Mouse (Mus musculus) R1 (cell line): ENCODE measurements around the gene Thra.
"Not testable (repeated sequence)": the region's sequence is repeated elsewhere in the genome, so short reads cannot be mapped to it uniquely, and the experiment has no call there.

ENCODE experiments used
- DNase-seq: peaks from one replicate; pipeline ENCODE4 v3.0.0-alpha.2; 2018; ENCODE audit warnings: low read depth, low spot score

Thra gene

DNA sequence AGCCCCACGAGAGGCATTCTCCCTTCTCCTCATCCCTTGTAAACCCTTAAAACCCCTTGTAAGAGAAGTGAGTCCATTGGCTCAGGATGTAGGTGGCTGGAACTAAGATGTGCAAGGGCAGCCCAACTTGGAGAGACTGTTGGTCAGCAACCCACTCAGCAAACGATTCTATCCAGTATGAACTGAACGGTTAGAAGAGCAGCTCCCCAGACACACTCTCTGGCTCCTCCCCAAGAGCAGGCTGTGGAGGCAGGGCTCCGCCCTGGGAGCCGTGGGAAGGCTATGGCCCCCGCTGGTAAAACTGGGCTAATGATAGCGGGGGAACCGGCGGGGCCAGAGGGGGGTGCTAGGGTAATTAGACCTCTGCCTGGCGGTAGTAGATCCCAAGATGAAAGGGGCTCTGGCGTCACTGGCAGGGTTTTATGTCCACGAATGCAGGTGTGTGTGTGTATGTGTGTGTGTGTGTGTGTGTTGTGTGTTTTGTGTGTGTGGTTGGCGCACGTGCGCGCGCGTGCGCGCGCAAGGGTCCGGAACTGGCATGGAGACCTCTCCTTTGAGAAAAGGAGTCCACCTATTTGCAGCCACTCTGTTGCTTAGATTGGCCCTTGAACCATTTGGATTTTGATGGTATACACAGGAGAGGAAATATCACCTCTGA lies at the start of gene Thra:
Gene Thra, plus strand, starts transcription at position 246 of the 658 bp plus-strand sequence.
- peak; percentile 60 for DNase-seq

DNA sequence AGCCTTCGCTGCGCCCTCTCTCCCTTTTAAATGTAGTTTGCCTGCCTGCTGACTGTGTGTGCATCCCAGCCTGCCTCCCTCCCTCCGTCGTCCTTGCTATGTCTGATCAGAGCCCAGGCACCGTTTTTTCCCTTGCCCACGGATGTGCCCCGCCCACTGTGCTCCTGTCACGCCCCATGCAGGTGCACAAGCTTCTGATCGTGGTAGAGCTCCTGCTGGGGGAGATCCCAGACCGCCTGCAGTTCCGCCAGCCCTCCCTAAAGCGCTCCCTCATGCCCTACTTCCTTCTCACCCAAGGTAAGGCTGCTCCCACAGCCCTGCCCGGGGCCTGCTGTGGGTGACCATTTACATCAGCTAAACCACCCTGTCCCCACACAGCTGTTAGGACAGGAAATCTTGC lies 47.2 kb upstream of the Thra start:
- DNase-seq, result peak; percentile 57

DNA sequence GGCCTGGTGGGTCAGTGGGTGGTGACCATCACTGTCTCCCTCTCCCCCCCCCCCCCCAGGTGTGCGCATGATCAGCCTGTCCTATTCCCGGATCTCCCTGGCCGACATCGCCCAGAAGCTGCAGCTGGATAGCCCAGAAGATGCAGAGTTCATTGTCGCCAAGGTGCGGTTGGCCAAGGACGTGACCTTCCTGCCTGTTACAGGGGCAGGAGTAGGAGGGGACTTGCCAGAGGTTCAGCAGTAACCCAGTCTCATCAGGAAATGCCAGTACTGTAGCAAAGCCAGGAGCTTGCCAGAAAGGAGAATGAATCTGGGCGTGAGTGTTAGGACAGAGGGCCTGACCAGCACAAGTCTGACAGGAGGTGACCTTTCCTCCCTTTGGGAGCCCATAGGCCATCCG lies 46.7 kb upstream of the Thra start:
- DNase-seq, result no peak

DNA sequence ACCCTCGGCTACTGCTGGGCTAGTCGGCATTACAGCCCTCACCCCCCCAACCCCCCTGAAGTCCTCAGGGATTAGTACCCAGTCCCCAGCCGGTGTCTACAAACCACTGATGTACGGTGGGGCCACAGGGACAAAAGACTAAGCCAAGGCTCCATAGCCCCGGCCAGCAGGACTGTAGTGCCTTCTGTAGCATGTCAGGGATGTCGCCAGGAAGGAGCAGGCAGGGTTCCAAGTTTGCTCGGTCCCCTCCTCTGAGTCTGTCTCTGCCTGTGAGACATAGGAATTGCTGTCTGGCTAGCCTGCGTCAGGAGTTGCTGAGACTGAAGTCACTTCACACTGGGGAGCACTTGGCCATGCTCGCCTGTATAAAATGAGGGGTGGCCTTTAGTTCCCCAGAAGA lies 46.1 kb upstream of the Thra start:
- DNase-seq, result no peak

DNA sequence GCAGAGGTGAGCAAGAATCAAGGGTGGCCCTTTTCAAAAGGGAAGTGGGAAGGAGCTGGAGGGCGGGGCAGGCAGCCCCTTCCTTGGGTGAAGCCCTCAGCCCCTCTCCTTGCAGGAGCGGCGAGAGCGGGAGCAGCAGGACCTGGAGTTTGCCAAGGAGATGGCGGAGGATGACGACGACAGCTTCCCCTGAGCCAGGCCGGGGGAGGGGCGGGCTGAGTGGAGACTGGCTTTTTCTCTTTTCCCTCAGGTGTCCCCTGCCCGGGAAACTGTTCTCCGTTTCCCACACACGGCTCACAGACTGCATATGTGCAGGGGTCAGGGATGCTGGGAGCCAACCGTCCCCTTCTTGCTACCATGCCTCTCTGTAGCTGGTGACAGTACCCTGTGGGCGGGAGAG lies 45.0 kb upstream of the Thra start:
- no peak for DNase-seq

DNA sequence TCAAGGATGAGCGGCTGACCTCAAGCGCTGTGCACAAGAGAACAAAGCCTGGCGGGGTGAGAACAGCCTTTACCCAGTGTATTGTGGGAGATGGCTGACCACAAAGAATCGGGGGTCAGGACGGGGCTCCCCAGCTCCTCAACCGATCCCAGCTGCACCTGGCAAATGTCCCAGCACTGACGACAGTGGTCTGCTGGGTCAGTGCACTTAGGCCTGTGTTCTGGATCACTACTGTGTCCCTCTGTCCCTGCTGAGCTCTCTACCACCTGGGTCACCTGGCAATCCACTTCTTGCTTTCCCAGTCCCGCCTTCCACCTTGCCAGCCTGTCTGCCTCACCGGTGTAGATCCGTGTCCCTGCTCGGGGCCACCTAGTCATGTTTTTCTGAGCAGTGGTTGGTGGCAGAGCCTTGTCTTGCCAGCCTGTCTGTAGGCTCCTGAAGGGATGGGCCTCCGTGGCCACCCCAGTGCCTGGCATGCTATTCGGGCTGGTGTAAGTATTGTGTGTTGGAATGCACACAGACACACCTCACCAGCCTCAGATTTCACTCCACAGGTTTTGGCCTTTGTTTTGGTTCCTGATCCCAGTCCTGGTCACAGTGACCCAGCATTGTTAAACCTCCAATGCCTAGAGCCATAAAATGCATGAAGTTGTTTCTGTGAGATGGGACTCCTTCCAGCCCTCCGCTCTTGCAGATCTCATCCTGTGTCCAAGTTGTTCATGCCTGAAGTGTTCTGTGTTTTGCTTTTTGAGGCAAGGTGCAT lies 43.8 kb upstream of the Thra start:
- no peak for DNase-seq

DNA sequence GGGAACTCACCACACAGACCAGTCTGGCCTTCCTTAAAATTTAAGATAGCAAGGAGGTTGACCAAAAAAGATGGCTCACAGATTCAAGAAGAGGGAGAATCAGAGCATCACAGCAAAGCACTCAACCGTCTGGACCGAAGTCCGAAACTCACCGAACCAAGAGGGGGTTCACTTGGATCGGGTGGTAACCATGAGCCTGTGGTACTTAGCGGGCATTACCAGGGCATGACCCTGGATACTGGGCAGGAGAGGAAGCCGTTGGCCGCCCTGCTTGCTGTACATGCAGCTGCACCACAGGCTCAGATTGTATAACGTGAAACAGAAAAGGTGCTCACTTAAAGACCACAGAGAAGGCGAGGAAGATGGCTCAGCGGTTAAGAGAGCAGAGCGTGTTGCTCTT lies 43.2 kb upstream of the Thra start:
- no peak for DNase-seq

DNA sequence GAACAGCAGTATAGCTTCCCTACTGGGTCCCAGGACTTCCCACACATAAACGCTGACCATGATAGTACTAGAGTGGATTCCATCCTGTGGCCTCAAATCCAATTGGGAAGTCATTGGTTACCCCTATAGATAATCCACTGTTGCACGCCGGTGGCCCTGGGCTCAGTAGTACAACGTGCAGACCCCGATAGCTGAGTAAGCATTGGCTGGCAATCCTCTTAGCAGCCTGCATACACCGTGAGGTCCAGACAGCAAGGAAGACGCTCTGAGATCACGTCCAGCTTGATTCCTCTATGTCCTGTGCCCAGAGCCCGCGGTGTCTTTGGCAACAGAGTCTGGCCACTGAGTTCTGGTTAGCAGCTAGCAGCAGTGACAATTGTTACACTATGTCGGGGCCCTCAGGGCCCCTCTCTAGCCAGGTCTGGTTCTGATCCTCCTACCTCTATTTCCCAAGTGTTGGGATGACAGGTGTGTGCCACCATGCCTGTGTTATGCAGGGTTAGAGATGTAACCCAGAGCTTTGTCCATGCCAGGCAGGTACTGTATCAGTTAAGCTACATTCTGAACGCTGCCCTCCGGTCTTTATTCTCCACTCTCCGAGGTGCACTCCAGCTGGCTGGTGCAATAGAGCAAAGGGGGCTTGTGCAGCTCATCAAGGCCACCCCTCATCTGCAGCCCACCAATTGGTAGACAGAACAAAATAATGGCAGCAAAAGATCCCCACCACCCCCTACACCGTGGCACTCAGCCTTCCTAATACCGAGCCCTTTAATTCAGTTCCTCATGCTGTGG lies 41.4 kb upstream of the Thra start:
- no peak for DNase-seq

DNA sequence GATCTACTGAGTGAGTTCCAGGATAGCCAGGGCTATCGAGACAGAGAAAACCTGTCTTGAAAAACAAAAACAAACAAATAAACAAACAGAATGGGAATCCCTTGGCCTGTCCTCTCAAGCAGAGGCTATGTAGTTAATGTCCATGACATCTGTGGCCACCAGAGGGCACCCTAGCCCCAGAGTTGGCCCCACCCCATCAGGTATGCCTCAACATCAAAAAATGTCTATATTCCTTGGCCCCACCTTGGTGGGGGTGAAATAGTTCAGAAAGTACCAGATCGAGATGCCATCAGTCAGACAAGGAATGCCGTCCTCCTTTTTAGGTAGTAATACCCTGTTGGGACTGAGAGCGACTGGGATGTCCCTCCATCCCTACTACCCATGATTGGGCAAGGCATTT lies 40.5 kb upstream of the Thra start:
- peak; percentile 70 for DNase-seq

DNA sequence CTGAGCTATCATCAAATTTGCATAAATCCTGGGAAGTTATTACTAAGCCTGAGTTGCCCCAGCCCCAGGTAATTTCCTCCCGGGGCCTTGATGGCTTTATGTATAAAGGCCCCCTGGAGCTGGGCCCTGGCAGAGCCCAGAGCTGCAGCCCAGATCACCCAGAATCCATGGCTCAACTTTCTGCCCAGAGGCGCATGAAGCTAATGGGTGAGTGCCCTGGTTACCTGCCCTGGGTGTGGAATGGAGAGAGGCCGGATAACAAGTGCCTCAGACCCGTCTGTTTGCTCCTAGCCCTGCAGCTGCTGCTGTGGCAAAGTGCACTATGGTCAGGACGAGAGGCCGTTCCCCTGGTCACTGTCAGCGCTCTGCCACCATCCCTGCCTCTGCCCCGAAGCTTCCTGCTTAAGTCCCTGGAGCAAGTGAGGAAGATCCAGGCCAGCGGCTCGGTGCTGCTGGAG lies 39.2 kb upstream of the Thra start, which contains the start of gene Csf3:
Gene Csf3, plus strand, starts transcription at position 51 of the 458 bp plus-strand sequence.
- DNase-seq, result no peak

DNA sequence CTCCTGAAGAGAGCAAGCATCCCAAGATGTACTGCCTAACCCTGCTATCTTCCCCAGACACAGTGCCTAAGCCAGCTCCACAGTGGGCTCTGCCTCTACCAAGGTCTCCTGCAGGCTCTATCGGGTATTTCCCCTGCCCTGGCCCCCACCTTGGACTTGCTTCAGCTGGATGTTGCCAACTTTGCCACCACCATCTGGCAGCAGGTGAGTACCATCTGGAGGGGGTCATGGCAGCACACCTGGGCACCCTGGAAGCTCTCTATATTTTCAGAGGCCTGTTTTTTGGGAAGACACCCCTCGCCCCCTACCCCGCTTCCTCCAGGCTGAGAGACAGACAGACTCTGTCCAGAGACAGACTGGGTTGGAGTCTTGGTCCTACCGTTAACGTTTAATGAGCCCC lies 38.1 kb upstream of the Thra start:
- no peak for DNase-seq

DNA sequence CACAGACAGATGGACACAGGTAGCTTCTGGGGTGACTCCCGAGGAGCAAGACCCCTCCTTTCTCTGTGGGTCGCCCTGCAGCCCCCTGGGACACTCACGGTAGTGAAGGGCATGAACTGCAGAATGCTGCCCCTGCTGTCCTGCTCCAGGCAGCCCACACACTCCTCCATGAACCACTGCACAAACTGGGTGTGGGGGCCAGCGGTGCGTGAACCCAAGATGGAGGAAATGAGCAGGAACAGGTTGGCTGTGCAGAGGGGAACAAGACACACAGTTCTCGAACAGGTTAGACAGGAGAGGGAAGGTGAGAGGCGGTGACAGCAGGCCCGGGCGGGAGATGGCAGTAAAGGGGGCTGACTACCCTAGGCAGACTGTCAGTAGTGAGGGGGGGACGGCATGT lies 35.4 kb upstream of the Thra start:
- DNase-seq, result no peak

DNA sequence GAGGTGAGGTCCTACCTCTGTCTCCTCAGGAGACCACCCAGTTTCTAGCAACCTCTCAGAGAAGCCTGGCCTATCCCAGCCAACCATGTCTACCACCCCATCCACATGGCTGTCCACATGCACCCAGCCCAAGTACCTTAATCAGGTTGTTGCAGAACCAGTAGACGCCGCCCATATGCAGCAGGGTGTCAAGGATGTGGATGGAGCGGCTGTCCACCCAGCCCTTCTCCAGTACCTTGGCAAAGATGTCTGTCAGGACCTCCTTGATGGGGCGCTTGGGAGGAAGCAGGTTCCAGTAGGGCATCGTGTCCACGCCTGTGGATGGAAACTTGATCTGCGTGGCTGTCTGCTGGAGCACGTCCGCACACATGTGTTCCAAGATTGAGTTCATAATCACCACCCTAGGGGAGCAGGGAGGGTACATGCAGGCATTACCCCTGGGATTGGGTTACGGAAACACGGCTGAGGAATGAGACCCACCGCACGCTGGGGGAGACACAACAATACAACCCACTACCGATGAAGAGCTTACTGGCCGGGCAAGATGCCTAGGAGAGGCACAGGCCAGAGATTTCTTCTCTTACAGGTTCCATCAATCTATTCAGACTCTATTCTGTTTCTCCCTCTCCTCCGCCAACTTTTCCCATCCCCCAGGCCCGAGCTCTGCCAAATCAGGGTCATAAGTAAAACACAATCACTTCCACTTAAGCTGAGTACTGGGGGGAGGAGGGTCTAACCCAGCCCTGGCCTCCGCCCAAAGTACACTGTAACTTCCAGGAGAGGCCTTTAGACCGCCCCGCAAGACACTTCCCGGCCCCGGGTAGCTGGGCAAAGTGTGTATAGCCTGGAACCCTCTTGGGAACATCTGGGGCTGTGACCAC lies 32.8 kb upstream of the Thra start:
- no peak for DNase-seq

DNA sequence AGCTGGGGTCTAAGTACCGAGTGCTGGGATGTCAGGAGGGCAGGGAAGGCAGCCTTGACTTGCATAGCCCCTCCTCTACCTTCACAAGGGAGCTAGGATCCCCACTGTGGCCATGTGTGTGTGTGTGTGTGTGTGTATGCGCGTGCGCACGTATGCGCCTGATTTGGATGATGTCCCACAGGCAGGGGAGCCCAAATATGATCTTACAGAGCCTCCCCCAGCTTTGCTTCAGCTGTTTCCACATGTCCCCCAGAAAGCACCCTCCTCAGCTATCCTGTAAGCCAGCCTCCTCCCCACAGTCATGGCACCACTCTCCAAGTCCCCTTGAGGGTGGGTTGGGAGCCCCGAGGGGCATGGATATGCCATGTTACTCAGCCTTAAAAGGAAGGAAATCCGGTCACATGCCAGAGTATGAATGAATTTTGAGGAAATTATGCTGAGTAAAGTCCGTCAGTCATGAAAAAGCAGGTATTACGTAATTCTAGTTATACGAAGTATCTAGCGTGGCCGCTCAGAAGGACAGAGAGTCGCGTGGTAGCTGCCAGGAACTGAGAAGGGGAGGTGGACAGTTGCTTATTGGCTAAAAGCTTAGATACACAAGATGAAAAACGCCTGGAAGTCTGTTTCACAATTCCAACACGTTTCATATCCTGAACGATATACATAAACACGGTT lies 32.0 kb upstream of the Thra start:
- DNase-seq, result peak; percentile 26

DNA sequence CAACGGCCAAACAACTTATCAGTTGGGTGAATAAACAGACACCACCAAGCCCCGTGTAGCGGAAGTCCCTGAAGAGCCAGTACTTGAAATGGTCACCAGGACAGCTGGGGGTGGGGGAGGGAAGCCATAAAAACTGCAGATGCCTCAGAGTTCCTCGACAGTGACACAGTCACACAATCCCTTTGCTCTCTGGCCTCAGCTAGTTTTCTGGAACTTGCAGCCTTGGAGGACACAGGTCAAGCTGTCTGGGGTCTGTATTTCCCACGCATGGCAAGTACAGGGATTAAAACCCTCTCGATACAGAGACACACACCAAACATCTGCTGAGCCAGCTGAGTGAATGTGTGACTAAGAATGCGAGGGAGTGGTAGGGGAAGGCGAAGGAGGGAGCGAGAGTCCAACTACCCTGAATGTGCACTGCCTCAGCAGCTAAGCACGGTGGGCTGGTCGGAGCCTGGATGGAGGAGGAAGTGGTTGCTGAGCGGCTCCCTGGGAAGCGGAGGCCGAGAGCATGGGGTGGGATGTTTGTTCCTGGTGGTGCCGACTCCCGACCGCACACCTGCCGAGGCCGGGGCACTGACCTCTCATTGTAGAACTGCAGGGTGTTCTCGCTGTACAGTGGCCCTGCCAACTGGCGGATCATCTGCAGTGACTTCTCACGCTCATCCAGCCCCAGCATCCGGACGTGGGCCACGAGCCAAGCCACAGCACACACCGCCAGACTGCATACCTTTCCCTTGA lies 31.3 kb upstream of the Thra start:
- DNase-seq, result no peak

DNA sequence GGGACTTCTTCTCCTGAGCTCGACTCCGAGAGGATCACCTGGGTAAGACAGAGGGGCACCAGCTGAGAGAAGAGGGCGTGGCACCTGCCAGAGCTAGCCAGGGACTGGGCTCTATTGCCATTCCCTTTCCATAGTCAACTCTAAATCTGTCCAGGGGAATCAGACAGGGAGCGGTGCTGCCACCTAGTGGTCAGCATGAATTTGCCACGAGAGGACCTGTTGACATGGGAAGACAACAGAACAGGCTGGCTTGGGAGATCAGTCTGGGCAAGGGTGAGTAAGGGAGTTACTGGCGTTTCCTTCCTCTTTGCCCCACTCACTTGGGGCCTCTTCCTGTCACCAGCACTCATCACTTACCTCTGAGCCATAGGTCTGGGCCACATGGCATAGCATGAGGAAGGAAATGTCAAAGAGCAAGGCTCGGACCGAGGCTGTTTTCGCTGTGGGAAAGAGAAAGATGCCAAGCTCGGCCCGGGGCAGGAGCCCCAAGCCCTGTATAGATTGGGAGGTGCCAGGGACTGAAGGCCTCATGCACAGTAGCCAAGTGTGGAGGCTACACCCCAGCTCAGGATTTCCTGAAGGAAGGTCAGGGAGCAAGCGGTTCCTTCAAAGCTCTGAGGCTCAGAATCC lies 29.9 kb upstream of the Thra start:
- DNase-seq, result peak; percentile 92

DNA sequence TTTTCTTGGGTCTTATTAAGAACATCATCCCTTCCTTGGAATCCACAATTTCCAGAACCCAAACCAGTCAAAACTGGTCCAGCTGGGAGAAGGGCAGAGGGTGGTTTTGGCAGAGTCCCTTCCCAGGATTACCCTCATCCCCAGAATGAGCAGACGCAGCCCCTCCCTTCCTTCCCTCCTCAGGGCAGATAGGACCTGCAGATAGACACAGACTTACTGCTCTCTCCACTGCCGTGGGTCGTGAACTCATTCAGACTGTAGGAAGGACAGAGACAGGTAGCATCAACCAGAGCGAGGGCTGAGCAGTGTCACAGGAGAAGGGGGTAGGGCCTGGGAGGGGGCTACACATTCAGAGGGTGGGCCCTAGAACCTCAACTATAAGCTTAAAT lies 29.4 kb upstream of the Thra start:
- DNase-seq, result no peak

DNA sequence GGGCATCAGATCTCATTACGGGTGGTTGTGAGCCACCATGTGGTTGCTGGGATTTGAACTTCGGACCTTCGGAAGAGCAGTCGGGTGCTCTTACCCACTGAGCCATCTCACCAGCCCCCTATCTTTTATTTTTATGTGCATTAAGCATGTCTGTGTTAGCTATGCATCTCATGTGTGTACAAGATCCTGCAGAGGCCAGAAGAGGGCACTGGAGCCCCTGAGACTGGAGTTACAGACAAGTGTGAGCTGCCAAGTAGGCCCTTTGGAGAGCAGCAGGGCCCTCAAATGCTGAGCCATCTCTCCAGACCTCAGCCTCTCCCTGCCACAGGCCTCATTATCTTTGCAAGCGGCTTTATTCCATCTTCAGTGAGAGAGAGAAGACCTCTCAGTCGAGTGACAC lies 28.4 kb upstream of the Thra start:
- not testable (repeated sequence) for DNase-seq

DNA sequence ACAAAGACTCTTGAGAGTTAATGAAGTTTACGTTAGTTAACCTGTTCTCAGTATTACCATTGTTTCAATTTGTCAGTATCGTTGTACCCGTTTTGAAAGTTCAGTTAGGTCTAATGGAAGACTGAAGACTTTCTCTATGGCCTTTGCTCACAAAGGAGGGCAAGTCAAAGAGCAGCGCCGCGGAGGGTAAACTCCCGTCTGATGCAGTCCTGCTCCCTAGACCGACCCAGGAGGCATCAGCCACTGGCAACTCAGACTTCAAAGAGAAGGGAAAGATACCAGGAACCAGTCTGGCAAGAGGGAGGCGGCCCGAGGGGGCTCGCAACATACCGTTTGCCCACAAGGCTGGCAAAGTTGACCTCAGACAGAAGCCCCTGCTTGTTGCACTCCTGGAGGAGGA lies 26.7 kb upstream of the Thra start:
- DNase-seq, result no peak

DNA sequence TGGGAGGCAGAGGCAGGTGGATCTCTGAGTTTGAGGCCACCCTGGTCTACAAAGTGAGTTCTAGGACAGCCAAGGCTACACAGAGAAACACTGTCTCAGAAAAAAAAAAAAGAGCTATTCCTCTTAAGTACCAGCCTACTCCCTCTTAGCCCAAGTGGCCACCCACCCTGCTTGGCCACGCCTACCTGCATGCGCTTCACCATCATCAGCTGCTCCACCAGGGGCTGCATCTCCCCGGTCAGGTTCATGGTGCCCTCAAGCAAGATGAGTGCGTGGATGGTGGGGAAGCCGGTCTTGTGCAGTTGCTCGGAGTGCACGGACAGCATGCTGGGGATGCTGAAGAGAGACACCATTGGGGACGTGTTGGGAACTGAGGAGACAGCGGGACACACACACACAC lies 24.5 kb upstream of the Thra start:
- peak; percentile 48 for DNase-seq
